Mouse (Mus musculus): ENCODE measurements around the gene Trpm3.

DNA sequence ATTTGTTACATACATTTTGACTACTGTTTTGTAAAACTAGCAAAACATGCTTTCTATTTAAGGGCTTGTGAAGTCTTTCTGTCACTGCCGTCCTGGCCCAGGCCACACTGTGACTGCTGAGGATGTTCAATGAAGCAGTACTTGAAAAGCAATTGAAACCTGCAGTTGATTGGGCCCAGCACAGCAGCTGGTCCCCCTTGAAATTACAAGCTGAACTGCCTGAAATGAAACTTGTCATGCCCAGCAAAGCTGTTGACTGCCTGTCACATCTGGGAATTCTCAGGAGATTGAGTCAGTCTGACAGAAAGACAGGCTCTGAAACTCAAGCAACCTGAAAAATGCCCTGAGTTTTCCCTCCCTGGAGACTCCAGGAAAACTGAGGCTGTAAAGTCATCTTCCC is 687.0 kb downstream of the Trpm3 start:
- TF ChIP-seq CTCF (IDR thresholded peaks at IDR 0.05; ENCODE audit: low read depth, low read length), result no peak
- TF ChIP-seq POLR2A (IDR thresholded peaks at IDR 0.05; ENCODE audit: insufficient read depth, low read length), result no peak
- TF ChIP-seq EP300 (IDR thresholded peaks at IDR 0.05; ENCODE audit: insufficient read depth, low read depth, low read length), result no peak
